Mouse (Mus musculus) gastrocnemius, adult 2 months (tissue): Measurements from ENCODE around the gene Olfr768. TPM values are rescaled to one million over a fixed set of nuclear protein-coding genes. Genes with fewer than 3 reads are reported as not detected.
"Not testable (repeated sequence)": the region's sequence is repeated elsewhere in the genome, so short reads cannot be mapped to it uniquely, and the experiment has no call there.

Experiments
- DNase-seq: peaks from one replicate; pipeline ENCODE4 v3.0.0; 2022
- H3K27ac ChIP-seq: fragments of 200-600 bp; 2 replicates; pipeline ENCODE4 v1.8.1; 2022; ENCODE audit warnings: mild to moderate bottlenecking
- H3K4me3 ChIP-seq: fragments of 200-600 bp; 2 replicates; pipeline ENCODE4 v1.8.1; 2022; ENCODE audit warnings: mild to moderate bottlenecking, moderate library complexity
- CTCF ChIP-seq: fragments of 200-600 bp; IDR thresholded peaks from 2 replicates; pipeline ENCODE4 v1.8.1; 2022; ENCODE audit warnings: antibody characterized with exemption, mild to moderate bottlenecking, moderate library complexity
- intact Hi-C: fragments of 180-260 bp; cut with DNase I; formaldehyde crosslinking; loops from one replicate; pipeline ENCODE4 v1.15.1; 2025
- long read RNA-seq, 2 experiments: library from polyadenylated mRNA; stranded (forward); transcript quantifications; one replicate each; pipeline ENCODE4 v2.0.0; 2021
- total RNA-seq, 2 experiments: library from RNA; stranded (reverse); gene quantifications; 2 replicates each; pipeline ENCODE4 v1.2.3; 2021

The Olfr768 gene
- not detected for total RNA-seq
- long read RNA-seq, experiment 1 = 0 reads
- long read RNA-seq, experiment 2 = 0 reads

DNA sequence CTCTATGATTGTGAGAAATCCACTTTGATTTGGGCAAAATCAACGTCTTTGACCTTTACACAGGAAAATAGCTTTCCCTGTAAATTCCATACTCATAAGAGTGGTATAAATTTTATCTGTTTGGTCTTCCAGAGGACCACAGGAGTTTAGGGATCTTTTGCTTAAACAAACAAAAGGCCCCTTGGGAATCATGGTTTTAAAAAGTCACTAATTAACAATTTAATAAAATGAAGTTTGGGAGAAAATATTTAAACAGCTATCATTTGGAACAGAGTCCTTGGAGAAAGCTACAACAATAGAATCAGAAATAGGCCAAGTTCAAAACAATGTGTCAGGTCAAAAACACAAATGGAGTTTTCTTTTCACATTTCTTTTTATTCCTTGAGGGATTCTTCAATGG, at the start of gene Olfr768:
Gene Olfr768 (minus strand): TSS at position 101 of the 400 bp plus-strand sequence.
- intact Hi-C loops = no loop called here
- H3K27ac ChIP-seq = no peak within 1 kb of the TSS
- no peak within 1 kb of the TSS for H3K4me3 ChIP-seq
- no peak for DNase-seq
- no peak for TF ChIP-seq CTCF

DNA sequence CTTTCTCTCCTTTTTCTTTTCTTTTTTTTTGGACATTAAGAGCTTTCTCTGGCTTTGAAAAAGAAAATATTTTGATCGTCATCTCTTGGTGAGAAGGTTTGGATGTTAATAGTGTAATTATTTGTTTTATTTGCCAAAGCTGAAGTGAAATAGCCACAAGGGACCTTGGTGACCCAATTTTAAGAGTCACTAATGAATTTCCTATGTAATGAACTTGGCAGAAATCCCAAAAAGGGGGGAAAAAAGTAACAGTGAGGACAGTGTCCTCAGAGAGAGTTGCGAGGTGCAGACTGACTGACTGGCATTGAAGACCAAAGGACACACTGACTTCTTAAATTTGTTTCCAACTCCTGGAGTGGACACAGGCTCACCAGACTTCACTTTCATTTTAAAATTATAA, 39.7 kb upstream of the Olfr768 start, which contains the start of gene Olfr770:
Gene Olfr770 (minus strand): TSS at position 101 of the 400 bp plus-strand sequence.
- Histone ChIP-seq H3K4me3 (no peak within 1 kb of the TSS), H3K27ac (no peak within 1 kb of the TSS)
- DNase-seq = no peak
- intact Hi-C loops = no loop called here
- TF ChIP-seq CTCF = no peak

DNA sequence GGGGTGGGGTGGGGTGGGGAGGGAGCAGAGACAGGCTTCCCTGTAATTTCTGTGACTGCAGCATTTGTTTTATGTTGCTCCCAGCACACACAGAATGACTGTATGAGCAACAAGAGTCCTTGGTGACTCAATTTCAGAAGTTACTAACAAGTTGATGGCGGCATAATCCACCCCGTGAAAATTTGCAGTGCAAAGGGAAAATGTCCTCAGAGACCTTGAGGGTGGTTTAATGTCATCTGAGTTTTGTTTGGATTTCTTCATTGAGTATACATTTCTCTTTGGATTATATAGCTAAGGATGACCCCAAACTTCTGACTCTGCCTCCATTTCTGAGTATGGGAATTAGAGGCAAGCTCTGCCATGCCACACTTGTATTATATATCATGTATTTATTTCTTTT, 18.6 kb upstream of the Olfr768 start, which contains the start of gene Olfr769:
Gene Olfr769 (minus strand): TSS at position 101 of the 400 bp plus-strand sequence.
- no peak within 1 kb of the TSS for H3K27ac ChIP-seq
- H3K4me3 ChIP-seq = no peak within 1 kb of the TSS
- no peak for DNase-seq
- intact Hi-C loops = no loop called here
- no peak for TF ChIP-seq CTCF

DNA sequence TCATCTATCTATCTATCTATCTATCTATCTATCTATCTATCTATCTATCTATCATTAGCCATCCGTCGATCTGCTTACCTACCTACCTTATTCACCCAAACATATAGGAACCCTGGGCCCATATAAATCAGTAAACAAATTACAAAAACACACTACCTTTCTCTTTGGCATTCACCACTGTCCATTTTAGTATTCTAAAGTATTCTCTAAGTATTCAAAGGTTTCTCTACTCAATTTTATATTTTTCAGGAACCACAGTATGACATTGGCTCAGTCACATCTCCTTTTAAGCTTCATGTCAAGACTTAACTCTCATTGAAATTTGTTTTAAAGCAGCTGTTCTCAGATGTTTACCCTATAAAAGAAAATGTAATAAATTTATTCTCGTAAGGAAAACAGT, 16.0 kb upstream of the Olfr768 start:
- Histone ChIP-seq H3K4me3 (no peak overlapping the region), H3K27ac (no peak overlapping the region)
- intact Hi-C loops = no loop called here
- no peak for TF ChIP-seq CTCF
- no peak for DNase-seq

DNA sequence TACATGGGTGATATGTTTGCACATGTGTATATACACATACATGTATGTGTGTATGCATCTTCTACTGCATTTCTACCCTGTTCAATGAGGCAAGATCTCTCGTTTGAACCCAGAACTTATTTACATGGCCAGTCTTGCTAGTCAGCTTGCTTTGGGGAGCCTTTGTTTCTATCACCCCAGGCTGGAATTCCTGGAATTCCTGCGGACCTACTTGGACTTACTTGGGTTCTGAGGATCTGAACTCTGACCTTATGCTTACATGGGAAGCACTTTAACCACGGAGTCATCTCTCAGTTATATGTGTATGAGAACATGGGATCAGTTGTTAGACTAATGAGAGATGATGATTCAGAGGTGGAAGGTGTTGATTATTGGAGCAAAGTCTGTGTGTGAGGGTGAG, 2.1 kb upstream of the Olfr768 start:
- TF ChIP-seq CTCF = no peak
- no peak for DNase-seq
- Histone ChIP-seq H3K4me3 (no peak overlapping the region), H3K27ac (no peak overlapping the region)
- intact Hi-C loops = no loop called here

DNA sequence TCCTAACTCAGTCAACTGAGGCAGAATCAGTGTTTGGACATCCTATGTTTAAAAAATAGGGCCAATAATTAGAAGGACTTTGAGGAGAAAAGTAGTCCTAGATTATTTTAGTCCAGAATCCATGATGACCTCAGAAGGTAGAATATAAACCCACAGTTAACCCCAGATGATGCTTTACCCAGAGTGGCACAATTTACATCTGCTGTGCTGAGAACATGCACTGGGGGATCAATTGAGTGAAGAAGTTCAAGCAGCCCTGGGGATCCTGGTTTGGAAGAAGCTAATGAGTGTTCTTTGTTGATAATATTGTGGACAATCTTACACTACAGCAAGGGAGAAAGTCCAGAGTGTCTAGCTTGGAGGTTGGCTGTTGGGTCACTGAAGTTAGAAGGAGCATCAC, 16.4 kb downstream of the Olfr768 start, which contains the start of gene Olfr767:
Gene Olfr767 (minus strand): TSS at position 101 of the 400 bp plus-strand sequence.
- H3K4me3 ChIP-seq, DNase-seq, intact Hi-C loops, H3K27ac ChIP-seq: not testable (repeated sequence)

DNA sequence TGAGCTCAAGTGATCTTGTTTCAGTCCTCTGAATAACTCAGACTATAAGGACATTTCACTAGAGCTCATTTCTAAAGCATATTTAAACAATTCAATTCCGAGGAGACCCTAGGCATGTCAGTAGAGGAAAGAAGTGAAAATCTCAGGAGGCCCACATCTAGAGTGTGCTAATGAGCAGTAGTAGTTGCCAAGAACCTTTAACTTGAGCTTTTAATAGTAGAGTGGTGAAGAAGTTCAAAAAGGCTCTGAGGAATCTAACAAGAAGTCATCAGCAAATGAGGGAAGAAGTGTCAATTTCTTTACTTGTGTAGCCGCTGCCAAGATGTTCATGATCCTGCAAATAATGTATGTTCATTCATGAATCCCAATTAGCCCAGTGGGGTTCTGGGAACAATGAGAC, 30.3 kb downstream of the Olfr768 start, which contains the start of gene Olfr766-ps1:
Gene Olfr766-ps1 (minus strand): TSS at position 101 of the 400 bp plus-strand sequence.
- no peak for TF ChIP-seq CTCF
- intact Hi-C loops = no loop called here
- no peak within 1 kb of the TSS for H3K27ac ChIP-seq
- no peak for DNase-seq
- no peak within 1 kb of the TSS for H3K4me3 ChIP-seq

DNA sequence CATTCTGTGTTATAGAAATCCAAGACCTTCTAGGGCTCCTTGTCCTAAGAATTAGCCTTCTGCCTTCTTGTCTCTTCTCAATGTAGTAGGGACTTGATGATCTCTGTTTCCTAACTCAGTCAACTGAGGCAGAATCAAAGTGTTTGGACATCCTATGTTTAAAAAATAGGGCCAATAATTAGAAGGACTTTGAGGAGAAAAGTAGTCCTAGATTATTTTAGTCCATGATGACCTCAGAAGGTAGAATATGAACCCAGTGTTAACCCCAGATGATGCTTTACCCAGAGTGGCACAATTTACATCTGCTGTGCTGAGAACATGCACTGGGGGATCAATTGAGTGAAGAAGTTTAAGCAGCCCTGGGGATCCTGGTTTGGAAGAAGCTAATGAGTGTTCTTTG, 49.3 kb downstream of the Olfr768 start, which contains the start of gene Olfr765:
Gene Olfr765 (minus strand): TSS at position 101 of the 400 bp plus-strand sequence.
- DNase-seq, intact Hi-C loops, H3K27ac ChIP-seq, H3K4me3 ChIP-seq: not testable (repeated sequence)

Other genes starting within 250 kb of the Olfr768 start
- gene Gdf11, start 207.7 kb downstream of the Olfr768 start, total RNA-seq = 1 to 10 TPM; 4.8 to 5.2 TPM
- gene Cd63, start 198.4 kb downstream of the Olfr768 start, total RNA-seq = 100 to 1,000 TPM; 124 to 132 TPM
- 1 to 10 TPM; 5.1 to 5.2 TPM for gene Rdh5, start 176.5 kb downstream of the Olfr768 start, total RNA-seq
- gene Bloc1s1, start 175.3 kb downstream of the Olfr768 start, total RNA-seq = 100 to 1,000 TPM; 137 to 169 TPM
- 10 to 100 TPM; 58.4 to 72.9 TPM for gene Itga7, start 165.6 kb downstream of the Olfr768 start, total RNA-seq
- gene Mettl7b, start 138.4 kb downstream of the Olfr768 start, total RNA-seq = not detected
- gene Olfr9, start 109.9 kb downstream of the Olfr768 start, total RNA-seq = not detected
- not detected for gene Olfr763, start 88.6 kb downstream of the Olfr768 start, total RNA-seq
- not detected for gene Olfr764-ps1, start 59.5 kb downstream of the Olfr768 start, total RNA-seq
- not detected for gene Olfr765, start 49.4 kb downstream of the Olfr768 start, total RNA-seq
- gene Olfr766-ps1, start 30.4 kb downstream of the Olfr768 start, total RNA-seq = not detected
- not detected for gene Olfr767, start 16.5 kb downstream of the Olfr768 start, total RNA-seq
- gene Olfr769, start 18.5 kb upstream of the Olfr768 start, total RNA-seq = not detected
- gene Olfr770, start 39.6 kb upstream of the Olfr768 start, total RNA-seq = not detected
- gene Olfr771, start 65.4 kb upstream of the Olfr768 start, total RNA-seq = not detected
- gene Olfr772, start 78.5 kb upstream of the Olfr768 start, total RNA-seq = not detected
- not detected for gene Olfr773, start 88.0 kb upstream of the Olfr768 start, total RNA-seq
- gene Olfr774, start 136.8 kb upstream of the Olfr768 start, total RNA-seq = not detected
- not detected for gene Olfr775, start 149.0 kb upstream of the Olfr768 start, total RNA-seq
- gene Olfr776, start 159.8 kb upstream of the Olfr768 start, total RNA-seq = not detected
- not detected for gene Olfr777, start 172.1 kb upstream of the Olfr768 start, total RNA-seq
- gene Olfr780, start 218.7 kb upstream of the Olfr768 start, total RNA-seq = not detected
- not detected for gene Olfr781, start 229.5 kb upstream of the Olfr768 start, total RNA-seq
- gene Olfr782, start 249.5 kb upstream of the Olfr768 start, total RNA-seq = not detected